10 mouse cellular contexts compared by ENCODE assay signal in the genomic region with DNA sequence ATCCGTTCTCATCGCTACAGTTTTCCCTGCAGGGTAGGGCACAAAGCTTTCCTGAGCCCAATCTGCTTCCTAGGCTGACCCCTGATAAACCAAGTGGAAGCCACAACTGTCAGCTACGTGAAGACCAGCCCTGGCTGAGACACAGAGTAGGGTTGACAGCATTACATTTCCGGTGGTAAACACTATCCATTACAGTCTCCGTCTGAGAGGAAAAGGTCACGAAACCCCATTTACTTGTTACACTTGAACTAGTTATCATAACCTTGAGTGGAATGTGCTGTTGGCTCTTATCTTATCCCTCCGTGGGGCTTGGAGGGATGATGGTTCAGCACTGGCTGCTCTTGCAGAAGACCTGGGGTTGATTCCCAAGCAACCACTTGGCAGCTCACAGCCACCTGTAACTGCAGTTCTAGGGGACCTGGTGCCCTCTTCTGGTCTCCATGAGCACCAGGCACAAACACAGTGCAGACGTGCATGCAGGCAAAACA.
A peak's percentile ranks its signal among the peaks of the same experiment; 100 is the strongest.
DNase-seq lines count a peak whose midpoint lies in the region; ATAC-seq lines count a peak whose summit lies in the region.
"Had no signal": no experiment of that assay in that cellular context is flagged by ENCODE, and none has a peak within 500 bp of the region (broad histone marks: within the 10 kb centered on the region; RNA-seq: fewer than 3 reads in every experiment).

No protein-coding gene starts in this region.

- peak; percentile 88 for DNase-seq in heart, embryonic 10.5 days (ENCODE audit: low spot score)
- no peak for DNase-seq in heart, adult 8-10 months (ENCODE audit: low spot score)
- peak; percentile 32 for DNase-seq in ovary, adult 18-20 months (ENCODE audit: low spot score)
- DNase-seq in ovary, postnatal 10 days (ENCODE audit: low spot score): no peak
- no peak for DNase-seq in layer of hippocampus, adult 9-11 months
- DNase-seq in gastrocnemius, postnatal 10 days: no peak

- H3K36me3 ChIP-seq in heart, embryonic 10.5 days: peaks cover 3% of the 10 kb centered on the region; the same call in 1 of the 2 replicates
- no peaks in the 10 kb centered on the region for H3K36me3 ChIP-seq in intestine, embryonic 15.5 days
- H3K36me3 ChIP-seq in stomach, embryonic 14.5 days (ENCODE audit: control insufficient read depth, insufficient read depth, low read length): no peaks in the 10 kb centered on the region

- H3K27ac ChIP-seq in heart, embryonic 10.5 days: peak overlapping the region; percentile 83
- peak overlapping the region; percentile 69 for H3K27ac ChIP-seq in intestine, embryonic 15.5 days
- peak overlapping the region; percentile 63 for H3K27ac ChIP-seq in stomach, embryonic 14.5 days (ENCODE audit: low read length)
- H3K27ac ChIP-seq: hindbrain, embryonic 13.5 days; limb, embryonic 12.5 days had no signal

- H3K4me3 ChIP-seq in heart, embryonic 10.5 days: 0 out of 2 replicates have a peak overlapping the region, but pooled peaks have one; percentile 16
- H3K4me3 ChIP-seq in intestine, embryonic 15.5 days (replicated peaks): 0 out of 2 replicates have a peak overlapping the region, but pooled peaks have one; percentile 4
- no peak overlapping the region for H3K4me3 ChIP-seq in stomach, embryonic 14.5 days (ENCODE audit: low read depth, low read length)
- H3K4me3 ChIP-seq: hindbrain, embryonic 13.5 days; limb, embryonic 12.5 days had no signal

- peak; percentile 27; the same call in 1 of the 2 replicates for ATAC-seq in intestine, embryonic 15.5 days
- ATAC-seq in stomach, embryonic 14.5 days (ENCODE audit: insufficient number of reproducible peaks, insufficient read depth, low FRiP score, low read depth): no peak

- 22% methylated on average over 8 of the region's 8 CpGs for WGBS in heart, embryonic 10.5 days
- WGBS in intestine, embryonic 15.5 days: 46% methylated on average over 8 of the region's 8 CpGs
- WGBS in stomach, embryonic 14.5 days: 44% methylated on average over 8 of the region's 8 CpGs

- no peaks in the 10 kb centered on the region for H3K9me3 ChIP-seq in heart, embryonic 10.5 days
- no peaks in the 10 kb centered on the region for H3K9me3 ChIP-seq in intestine, embryonic 15.5 days
- no peaks in the 10 kb centered on the region for H3K9me3 ChIP-seq in stomach, embryonic 14.5 days (ENCODE audit: control insufficient read depth, low read depth, low read length)
- H3K9me3 ChIP-seq: hindbrain, embryonic 13.5 days had no signal

- H3K4me1 ChIP-seq in heart, embryonic 10.5 days: peaks cover 28% of the 10 kb centered on the region
- 0 out of 2 replicates have a peak, but pooled peaks cover 10% of the 10 kb centered on the region for H3K4me1 ChIP-seq in intestine, embryonic 15.5 days (replicated peaks)
- H3K4me1 ChIP-seq in stomach, embryonic 14.5 days (ENCODE audit: control insufficient read depth, insufficient read depth, low read length): 0 out of 2 replicates have a peak, but pooled peaks cover 7% of the 10 kb centered on the region

- no peak overlapping the region for H3K9ac ChIP-seq in intestine, embryonic 15.5 days
- no peak overlapping the region for H3K9ac ChIP-seq in stomach, embryonic 14.5 days (replicated peaks; ENCODE audit: low read depth, low read length)
- H3K9ac ChIP-seq: hindbrain, embryonic 13.5 days; limb, embryonic 12.5 days had no signal

- H3K4me2 ChIP-seq in intestine, embryonic 15.5 days (replicated peaks): peak overlapping the region; percentile 34
- 0 out of 2 replicates have a peak overlapping the region, but pooled peaks have one; percentile 10 for H3K4me2 ChIP-seq in stomach, embryonic 14.5 days (replicated peaks; ENCODE audit: low read depth, low read length)
- H3K4me2 ChIP-seq: hindbrain, embryonic 13.5 days; limb, embryonic 12.5 days had no signal

- no peaks in the 10 kb centered on the region for H3K27me3 ChIP-seq in heart, embryonic 10.5 days (ENCODE audit: insufficient read depth, poor library complexity, severe bottlenecking)
- no peaks in the 10 kb centered on the region for H3K27me3 ChIP-seq in intestine, embryonic 15.5 days (replicated peaks)
- no peaks in the 10 kb centered on the region for H3K27me3 ChIP-seq in stomach, embryonic 14.5 days (ENCODE audit: control insufficient read depth, insufficient read depth, low read length)
- H3K27me3 ChIP-seq: hindbrain, embryonic 13.5 days; limb, embryonic 12.5 days had no signal

Comparison
In these comparisons a context has a peak if more than half of its experiments do, and no peak if none do; other contexts are left out.
1. DNase-seq: peak in heart, embryonic 10.5 days (single experiment) and ovary, adult 18-20 months (single experiment); none in heart, adult 8-10 months (single experiment), ovary, postnatal 10 days (single experiment), layer of hippocampus, adult 9-11 months (single experiment) and gastrocnemius, postnatal 10 days (single experiment).
2. Peak in every context shown above with its lines, with median percentiles within 50 percentile points of each other: H3K27ac ChIP-seq.